8 mouse cellular contexts compared by ENCODE assay signal in genomic region chr11:98458121-98458990, GRCm38 (mm10). TPM values are rescaled to one million over a fixed set of nuclear protein-coding genes. Genes with fewer than 3 reads are reported as not detected.
DNase-seq lines count a peak whose midpoint lies in the region; ATAC-seq and TF ChIP-seq lines count a peak whose summit lies in the region.

No protein-coding gene starts in this region.

- TF ChIP-seq CTCF in lung, postnatal 0 days (IDR thresholded peaks at IDR 0.05) = no peak

- no peaks in the 10 kb centered on the region for H3K36me3 ChIP-seq in lung, postnatal 0 days (ENCODE audit: insufficient read depth, low read length)
- H3K36me3 ChIP-seq in limb, embryonic 14.5 days (ENCODE audit: control insufficient read depth, insufficient read depth, low read length) = no peaks in the 10 kb centered on the region
- H3K36me3 ChIP-seq in stomach, embryonic 14.5 days (ENCODE audit: control insufficient read depth, insufficient read depth, low read length) = no peaks in the 10 kb centered on the region

- ATAC-seq in lung, postnatal 0 days = peak; percentile 11
- ATAC-seq in limb, embryonic 14.5 days (ENCODE audit: low FRiP score, low read depth) = no peak
- no peak; the same call in 1 of the 2 replicates for ATAC-seq in stomach, embryonic 14.5 days (ENCODE audit: insufficient number of reproducible peaks, insufficient read depth, low FRiP score, low read depth)

- H3K4me3 ChIP-seq in lung, postnatal 0 days (ENCODE audit: low read depth, low read length) = peak overlapping the region; percentile 54
- peak overlapping the region; percentile 61 for H3K4me3 ChIP-seq in limb, embryonic 14.5 days (replicated peaks; ENCODE audit: low read length)
- H3K4me3 ChIP-seq in stomach, embryonic 14.5 days (ENCODE audit: low read depth, low read length) = peak overlapping the region; percentile 39

- no peak overlapping the region for H3K27ac ChIP-seq in lung, postnatal 0 days (ENCODE audit: low read length)
- no peak overlapping the region for H3K27ac ChIP-seq in limb, embryonic 14.5 days (replicated peaks; ENCODE audit: low read depth, low read length)
- H3K27ac ChIP-seq in stomach, embryonic 14.5 days (ENCODE audit: low read length) = no peak overlapping the region

- TF ChIP-seq EP300 in lung, postnatal 0 days (IDR thresholded peaks at IDR 0.05) = no peak

- 3% methylated on average over 15 of the region's 30 CpGs for WGBS in lung, postnatal 0 days
- WGBS in limb, embryonic 14.5 days = 5% methylated on average over 24 of the region's 30 CpGs
- 3% methylated on average over 30 of the region's 30 CpGs for WGBS in stomach, embryonic 14.5 days

- peaks cover 6% of the 10 kb centered on the region for H3K4me1 ChIP-seq in lung, postnatal 0 days (ENCODE audit: insufficient read depth, low read depth, low read length)
- 0 out of 2 replicates have a peak, but pooled peaks cover 2% of the 10 kb centered on the region for H3K4me1 ChIP-seq in limb, embryonic 14.5 days (ENCODE audit: control insufficient read depth, insufficient read depth, low read length)
- H3K4me1 ChIP-seq in stomach, embryonic 14.5 days (ENCODE audit: control insufficient read depth, insufficient read depth, low read length) = 0 out of 2 replicates have a peak, but pooled peaks cover 6% of the 10 kb centered on the region

- 0 out of 2 replicates have a peak, but pooled peaks cover 6% of the 10 kb centered on the region for H3K27me3 ChIP-seq in lung, postnatal 0 days (replicated peaks; ENCODE audit: insufficient read depth, low read length)
- H3K27me3 ChIP-seq in limb, embryonic 14.5 days (ENCODE audit: control insufficient read depth, insufficient read depth, low read length) = peaks cover 17% of the 10 kb centered on the region; the same call in 1 of the 2 replicates
- H3K27me3 ChIP-seq in stomach, embryonic 14.5 days (ENCODE audit: control insufficient read depth, insufficient read depth, low read length) = peaks cover 16% of the 10 kb centered on the region; the same call in 1 of the 2 replicates

- peak; percentile 34 for DNase-seq in adrenal gland, postnatal 14 days
- no peak for DNase-seq in adrenal gland, postnatal 25 days
- DNase-seq in lung, postnatal 0 days (ENCODE audit: low spot score) = no peak
- DNase-seq in lung, postnatal 25 days (ENCODE audit: low spot score) = no peak
- DNase-seq in limb, embryonic 14.5 days (ENCODE audit: low spot score) = no peak
- DNase-seq in cerebellum, postnatal 25 days = no peak
- no peak for DNase-seq in frontal cortex, postnatal 25 days (ENCODE audit: low spot score in 2 of 2)

- TF ChIP-seq POLR2A in limb, embryonic 14.5 days (IDR thresholded peaks at IDR 0.05; ENCODE audit: borderline replicate concordance, extremely low read depth, insufficient read depth, insufficient read length) = no peak

- H3K4me2 ChIP-seq in lung, postnatal 0 days (replicated peaks; ENCODE audit: low read depth, low read length) = peak overlapping the region; percentile 88
- peak overlapping the region; percentile 90 for H3K4me2 ChIP-seq in limb, embryonic 14.5 days (replicated peaks; ENCODE audit: low read depth, low read length, severe bottlenecking)
- peak overlapping the region; percentile 65 for H3K4me2 ChIP-seq in stomach, embryonic 14.5 days (replicated peaks; ENCODE audit: low read depth, low read length)

- no peaks in the 10 kb centered on the region for H3K9me3 ChIP-seq in lung, postnatal 0 days (ENCODE audit: low read length)
- no peaks in the 10 kb centered on the region for H3K9me3 ChIP-seq in limb, embryonic 14.5 days (ENCODE audit: control insufficient read depth, low read length)
- no peaks in the 10 kb centered on the region for H3K9me3 ChIP-seq in stomach, embryonic 14.5 days (ENCODE audit: control insufficient read depth, low read depth, low read length)

- 0 out of 2 replicates have a peak overlapping the region, but pooled peaks have one; percentile 12 for H3K9ac ChIP-seq in lung, postnatal 0 days (replicated peaks; ENCODE audit: low read depth)
- H3K9ac ChIP-seq in limb, embryonic 14.5 days (ENCODE audit: low read depth, low read length, severe bottlenecking) = peak overlapping the region; percentile 61
- H3K9ac ChIP-seq in stomach, embryonic 14.5 days (replicated peaks; ENCODE audit: low read depth, low read length) = peak overlapping the region; percentile 25; the same call in 1 of the 2 replicates

RNA-seq across cellular contexts. Expression of gene Grb7, which starts 12.2 kb away (rescaled TPM):
- total RNA-seq in adrenal gland, postnatal 14 days (2021) = 0.53 and 10.7 TPM in 2 replicates
- total RNA-seq in adrenal gland, postnatal 25 days (2021) = 1.0 TPM in 1 of 2 replicates, not detected in the other
- polyA plus RNA-seq in lung, postnatal 0 days (2015; fragmentation: Nextera tagmentation; extraction: Ambion mirVana) = 30.7 and 33.1 TPM in 2 replicates
- 9.1 and 9.2 TPM in 2 replicates for polyA plus RNA-seq in limb, embryonic 14.5 days (2012; rRNA removed)
- 8.1 and 9.6 TPM in 2 replicates for polyA plus RNA-seq in limb, embryonic 14.5 days (2014; fragmentation: Nextera tagmentation; extraction: Ambion mirVana)
- 44.0 and 44.3 TPM in 2 replicates for polyA plus RNA-seq in stomach, embryonic 14.5 days (2014; fragmentation: Nextera tagmentation; extraction: Ambion mirVana)

RNA-seq across cellular contexts. Expression of gene Mien1, which starts 19.6 kb away (rescaled TPM):
- 70.4 and 74.3 TPM in 2 replicates for total RNA-seq in adrenal gland, postnatal 14 days (2021)
- 80.3 and 84.7 TPM in 2 replicates for total RNA-seq in adrenal gland, postnatal 25 days (2021)
- polyA plus RNA-seq in lung, postnatal 0 days (2015; fragmentation: Nextera tagmentation; extraction: Ambion mirVana) = 86.1 and 96.0 TPM in 2 replicates
- 44.8 and 48.5 TPM in 2 replicates for polyA plus RNA-seq in limb, embryonic 14.5 days (2012; rRNA removed)
- 84.8 and 86.8 TPM in 2 replicates for polyA plus RNA-seq in limb, embryonic 14.5 days (2014; fragmentation: Nextera tagmentation; extraction: Ambion mirVana)
- 98.0 and 101 TPM in 2 replicates for polyA plus RNA-seq in stomach, embryonic 14.5 days (2014; fragmentation: Nextera tagmentation; extraction: Ambion mirVana)

RNA-seq across cellular contexts. Expression of gene Erbb2, which starts 46.1 kb away (rescaled TPM):
- total RNA-seq in adrenal gland, postnatal 14 days (2021) = 5.9 and 6.8 TPM in 2 replicates
- total RNA-seq in adrenal gland, postnatal 25 days (2021) = 3.8 and 6.2 TPM in 2 replicates
- 21.2 and 23.6 TPM in 2 replicates for polyA plus RNA-seq in lung, postnatal 0 days (2015; fragmentation: Nextera tagmentation; extraction: Ambion mirVana)
- polyA plus RNA-seq in limb, embryonic 14.5 days (2012; rRNA removed) = 51.1 and 64.3 TPM in 2 replicates
- polyA plus RNA-seq in limb, embryonic 14.5 days (2014; fragmentation: Nextera tagmentation; extraction: Ambion mirVana) = 73.6 and 79.7 TPM in 2 replicates
- polyA plus RNA-seq in stomach, embryonic 14.5 days (2014; fragmentation: Nextera tagmentation; extraction: Ambion mirVana) = 48.0 and 50.1 TPM in 2 replicates

RNA-seq across cellular contexts. Expression of gene Pgap3, which starts 58.1 kb away (rescaled TPM):
- 5.3 and 5.9 TPM in 2 replicates for total RNA-seq in adrenal gland, postnatal 14 days (2021)
- 3.6 and 6.5 TPM in 2 replicates for total RNA-seq in adrenal gland, postnatal 25 days (2021)
- 8.0 and 8.6 TPM in 2 replicates for polyA plus RNA-seq in lung, postnatal 0 days (2015; fragmentation: Nextera tagmentation; extraction: Ambion mirVana)
- 19.2 and 24.2 TPM in 2 replicates for polyA plus RNA-seq in limb, embryonic 14.5 days (2012; rRNA removed)
- polyA plus RNA-seq in limb, embryonic 14.5 days (2014; fragmentation: Nextera tagmentation; extraction: Ambion mirVana) = 9.2 and 11.4 TPM in 2 replicates
- 12.6 and 13.6 TPM in 2 replicates for polyA plus RNA-seq in stomach, embryonic 14.5 days (2014; fragmentation: Nextera tagmentation; extraction: Ambion mirVana)
